Mouse (Mus musculus) brain, embryonic 14.5 days (tissue): Measurements from ENCODE around the gene Szrd1. TPM values are rescaled to one million over a fixed set of nuclear protein-coding genes. Genes with fewer than 3 reads are reported as not detected.
"Not testable (repeated sequence)": the region's sequence is repeated elsewhere in the genome, so short reads cannot be mapped to it uniquely, and the experiment has no call there.

Experiments
- DNase-seq: peaks from one replicate; pipeline ENCODE4 v3.0.0-alpha.2; 2011; ENCODE audit warnings: low read depth
- CTCF ChIP-seq: fragments of 200-500 bp; IDR thresholded peaks from 2 replicates; pipeline ENCODE4 v1.5.1; 2012; ENCODE audit warnings: inconsistent platforms, mild to moderate bottlenecking, moderate library complexity, borderline replicate concordance; ENCODE audit not compliant: insufficient read depth, insufficient read length; ENCODE audit errors: extremely low read depth
- POLR2A ChIP-seq: fragments of 200-500 bp; IDR thresholded peaks from 2 replicates; pipeline ENCODE4 v1.6.1; 2012; ENCODE audit warnings: mild to moderate bottlenecking, inconsistent platforms, borderline replicate concordance; ENCODE audit not compliant: poor library complexity, insufficient read depth, insufficient read length, severe bottlenecking; ENCODE audit errors: extremely low read depth
- polyA plus RNA-seq: library from polyadenylated mRNA; depleted of rRNA; stranded (reverse); fragments of >200 nt; gene quantifications from 2 replicates; pipeline ENCODE4 v1.2.3, GENCODE M21; 2012

Gene Szrd1
- polyA plus RNA-seq, 1 experiment = 46.0 TPM

DNA sequence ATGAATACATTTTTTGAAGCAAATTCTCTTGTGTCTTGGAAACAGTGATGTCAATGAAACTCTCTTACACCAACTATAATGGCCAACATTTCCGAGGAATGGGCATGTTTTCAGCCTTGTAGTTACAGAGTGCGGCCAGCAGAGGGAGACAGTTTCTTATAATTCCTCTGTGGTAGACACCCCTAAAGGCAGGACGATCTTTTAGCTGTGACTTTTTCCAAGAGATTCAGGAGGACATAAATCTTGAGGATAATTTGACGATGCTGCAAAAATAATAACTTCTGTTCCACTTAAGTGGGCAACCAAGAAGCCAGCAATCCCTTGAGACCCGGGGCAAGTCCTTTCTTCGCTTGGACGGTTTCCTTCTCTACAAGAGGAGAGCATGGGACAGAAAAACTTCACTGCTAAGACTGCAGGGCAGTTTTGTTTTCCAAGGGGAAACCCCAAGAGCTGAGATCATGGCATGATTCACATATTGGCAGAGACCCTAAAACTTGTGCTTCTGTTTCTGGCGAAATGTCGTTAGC, 2.8 kb upstream of the Szrd1 start:
- TF ChIP-seq CTCF (peak; percentile 81), POLR2A (no peak)
- peak; percentile 77 for DNase-seq

DNA sequence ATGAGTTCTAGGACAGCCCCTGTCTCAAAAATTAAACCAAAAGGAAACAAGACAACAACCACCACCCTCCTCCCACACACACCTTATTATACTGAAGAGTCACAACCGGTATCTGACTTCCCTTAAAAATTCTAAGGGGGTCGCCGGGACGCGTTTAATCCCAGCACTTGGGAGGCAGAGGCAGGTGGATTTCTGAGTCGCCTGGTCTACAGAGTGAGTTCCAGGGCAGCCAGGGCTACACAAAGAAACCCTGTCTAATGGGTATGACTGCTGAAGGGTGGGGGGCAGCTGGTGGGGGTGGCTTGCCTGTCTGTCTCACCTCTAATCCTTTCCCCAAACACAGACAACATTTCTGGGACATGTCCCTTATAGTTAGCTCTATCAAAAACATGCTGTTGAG, 1.4 kb upstream of the Szrd1 start:
- TF ChIP-seq POLR2A (no peak), CTCF (no peak)
- DNase-seq = no peak

DNA sequence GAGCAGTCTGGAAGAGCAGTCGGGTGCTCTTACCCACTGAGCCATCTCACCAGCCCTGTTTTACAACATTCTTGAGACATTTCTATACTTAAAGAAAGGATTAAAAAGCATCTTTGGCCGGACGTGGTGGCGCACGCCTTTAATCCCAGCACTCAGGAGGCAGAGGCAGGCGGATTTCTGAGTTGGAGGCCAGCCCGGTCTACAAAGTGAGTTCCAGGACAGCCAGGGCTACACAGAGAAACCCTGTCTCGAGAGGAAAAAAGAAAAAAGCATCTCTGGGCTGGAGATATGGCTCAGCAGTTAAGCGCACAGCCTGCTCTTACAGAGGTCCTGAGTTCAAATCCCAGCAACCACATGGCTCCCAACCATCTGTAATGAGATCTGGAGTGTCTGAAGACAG, 779 bp upstream of the Szrd1 start:
- not testable (repeated sequence) for DNase-seq

DNA sequence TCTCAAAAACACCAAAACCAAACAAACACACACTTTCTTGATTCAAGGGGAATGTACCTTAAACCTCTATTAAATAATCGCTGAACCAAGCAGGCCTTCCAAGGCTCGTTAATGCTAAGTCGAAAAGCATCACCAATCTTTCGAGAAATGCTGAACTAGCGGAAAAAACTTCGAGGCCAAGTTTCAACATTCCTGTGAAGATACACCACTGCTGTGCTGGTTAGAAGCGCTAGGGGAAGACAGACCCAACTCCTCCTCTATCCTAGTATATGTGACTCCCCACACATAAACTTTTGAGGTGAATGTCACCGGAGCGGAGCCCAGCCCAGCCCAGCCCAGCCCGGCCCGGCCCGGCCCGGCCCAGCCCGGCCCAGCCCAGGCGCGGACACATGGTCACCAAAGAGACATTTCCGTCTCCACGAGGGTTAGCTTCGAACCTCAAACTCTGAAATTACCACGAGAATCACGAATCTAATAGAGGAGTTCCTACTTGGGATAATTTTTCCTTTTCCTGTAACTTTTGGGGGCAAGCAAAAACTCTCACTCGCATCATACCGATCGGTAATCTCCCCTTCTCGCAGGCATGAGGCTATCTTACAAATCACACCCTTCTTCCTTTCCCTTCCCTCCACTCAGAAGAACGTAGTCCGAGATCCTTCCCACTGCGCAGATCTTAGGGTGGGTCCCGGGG, 1.0 kb downstream of the Szrd1 start:
- TF ChIP-seq POLR2A (no peak), CTCF (no peak)

DNA sequence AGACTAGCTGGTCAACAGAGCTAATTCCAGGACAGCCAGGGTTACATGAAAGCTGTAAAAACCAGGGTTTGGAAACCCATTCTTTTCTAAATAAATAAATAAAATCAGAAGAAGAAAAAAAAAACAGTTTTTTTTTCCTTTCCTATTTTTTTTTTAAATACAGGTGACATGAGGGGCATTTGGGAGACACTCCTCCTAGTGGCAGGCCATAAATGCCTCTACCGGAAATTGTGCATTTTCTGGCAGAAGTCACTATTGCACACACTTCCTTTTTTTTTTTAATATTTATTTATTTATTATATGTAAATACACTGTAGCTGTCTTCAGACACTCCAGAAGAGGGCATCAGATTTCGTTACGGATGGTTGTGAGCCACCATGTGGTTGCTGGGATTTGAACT, 1.8 kb downstream of the Szrd1 start:
- not testable (repeated sequence) for DNase-seq

More for the DNA sequence above, 1.0 kb downstream of the Szrd1 start:
- no peak for DNase-seq

DNA sequence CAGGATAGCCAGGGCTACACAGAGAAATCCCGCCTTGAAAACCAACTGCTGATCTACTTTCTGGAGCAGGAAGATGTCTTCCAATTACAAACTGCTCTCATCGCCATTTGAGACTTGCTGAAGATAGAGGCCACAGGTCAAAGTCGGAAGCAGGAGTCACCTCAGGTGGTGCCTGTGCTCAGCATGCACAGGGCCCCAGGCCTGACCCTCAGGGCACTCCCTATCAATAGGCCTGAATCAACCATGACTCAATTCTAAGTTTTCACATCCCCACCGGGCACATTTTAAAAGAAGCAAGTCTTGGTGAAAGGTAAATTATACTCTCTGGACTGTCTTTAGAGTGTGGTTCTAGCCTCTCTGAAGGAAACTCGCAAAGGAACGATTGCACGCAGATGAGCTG, 3.4 kb downstream of the Szrd1 start:
- DNase-seq = no peak
- TF ChIP-seq POLR2A (no peak), CTCF (no peak)

More for the DNA sequence above, 1.8 kb downstream of the Szrd1 start:
- TF ChIP-seq CTCF = peak; percentile 8; the same call in 1 of the 2 replicates

DNA sequence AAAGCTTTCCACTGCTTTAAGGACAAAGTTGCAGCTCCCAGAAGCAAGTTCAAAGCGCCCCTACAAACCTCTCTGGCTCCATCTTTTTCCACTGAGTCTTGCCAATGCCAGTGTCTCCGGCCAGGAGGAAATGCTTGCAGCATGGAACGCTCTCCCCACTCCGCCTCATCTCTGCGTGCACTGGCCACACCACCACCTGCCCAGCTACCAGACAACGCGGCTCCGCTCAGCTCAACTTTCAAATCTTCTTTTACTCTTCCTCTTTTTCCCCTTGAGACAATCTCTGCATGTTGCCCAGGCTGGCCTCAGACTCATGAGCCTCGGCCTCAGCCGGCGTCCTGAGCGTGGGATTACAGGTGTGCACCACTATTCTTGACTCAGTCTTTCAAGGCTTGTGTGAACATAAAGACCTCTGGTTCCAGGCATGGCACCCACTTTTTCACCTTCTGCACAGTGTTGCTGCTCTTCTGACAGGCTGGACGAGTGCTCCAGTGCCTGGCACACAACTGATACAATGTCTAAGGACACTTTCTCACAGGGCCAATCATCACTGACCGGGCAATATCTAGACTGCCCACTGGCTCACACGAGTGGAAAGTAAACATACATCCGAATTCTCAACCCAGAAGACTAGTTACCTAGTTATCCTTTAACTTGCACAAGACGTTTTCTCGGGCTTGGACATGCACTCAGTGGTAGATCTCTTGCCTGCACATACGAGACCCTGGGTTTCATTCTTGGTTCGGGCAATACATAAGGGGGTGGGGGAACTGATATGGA, 4.6 kb downstream of the Szrd1 start:
- no peak for DNase-seq
- TF ChIP-seq CTCF (no peak), POLR2A (no peak)

DNA sequence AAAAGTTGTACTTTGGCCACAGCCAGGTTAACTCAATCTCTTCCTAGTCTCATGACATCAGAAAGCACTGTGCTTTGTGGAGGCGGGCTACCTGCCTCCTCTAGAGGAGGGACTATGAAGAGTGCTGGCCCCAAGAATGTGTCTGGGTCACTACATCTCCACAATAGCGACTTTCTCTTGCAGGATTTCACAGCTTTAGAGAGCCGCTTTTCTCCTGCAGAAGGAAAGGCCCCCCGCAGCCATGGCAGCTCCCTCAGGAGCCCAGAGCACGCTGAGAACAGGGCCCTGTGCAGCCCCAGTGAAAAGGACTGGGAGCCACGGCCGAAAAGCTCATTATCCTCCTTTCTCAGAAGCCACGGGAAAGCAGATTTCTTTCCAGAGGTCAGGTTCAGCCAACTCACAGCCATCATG, 5.5 kb downstream of the Szrd1 start:
- peak; percentile 55 for DNase-seq
- no peak for TF ChIP-seq POLR2A
- no peak for TF ChIP-seq CTCF

DNA sequence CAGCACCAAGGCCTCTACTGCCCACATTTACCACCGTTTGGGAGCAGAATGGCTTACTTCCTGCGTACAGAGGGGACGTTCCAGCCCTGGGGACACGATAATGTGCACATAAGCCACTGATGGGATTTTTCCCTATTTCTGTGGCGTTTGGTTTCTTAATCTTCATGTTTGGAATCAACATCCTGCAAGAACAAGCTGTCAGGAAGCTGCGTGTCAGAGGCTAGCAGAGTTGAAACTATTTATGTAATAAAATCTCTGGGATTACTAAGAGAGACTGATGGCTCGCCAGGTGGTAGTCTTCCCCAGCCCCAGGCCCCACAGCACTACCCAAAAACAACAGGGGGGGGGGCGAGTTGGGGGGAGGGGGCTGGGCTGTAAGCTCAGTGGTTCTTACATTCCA, 6.3 kb downstream of the Szrd1 start:
- DNase-seq = no peak
- no peak for TF ChIP-seq CTCF
- no peak for TF ChIP-seq POLR2A

DNA sequence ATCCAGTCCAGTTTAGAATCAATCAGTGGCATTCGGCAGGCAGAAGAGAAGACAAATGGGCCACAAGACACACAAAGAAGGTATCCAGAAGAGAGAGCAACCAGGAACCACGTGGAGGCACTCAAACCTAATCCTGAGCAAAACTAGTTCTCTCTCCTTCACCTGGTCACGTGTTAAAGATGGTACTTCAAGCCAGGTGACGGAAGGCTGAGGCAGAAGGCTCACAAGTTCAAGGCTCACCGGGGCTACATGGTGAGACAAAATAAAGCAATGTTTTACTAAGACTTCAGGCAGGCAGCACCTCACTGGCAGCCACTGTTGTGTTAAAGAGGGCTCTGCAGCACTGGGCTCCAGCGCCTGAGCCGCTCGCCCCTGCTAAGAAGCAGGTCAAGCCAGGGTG, 7.4 kb downstream of the Szrd1 start:
- TF ChIP-seq POLR2A (no peak), CTCF (no peak)
- DNase-seq = no peak

DNA sequence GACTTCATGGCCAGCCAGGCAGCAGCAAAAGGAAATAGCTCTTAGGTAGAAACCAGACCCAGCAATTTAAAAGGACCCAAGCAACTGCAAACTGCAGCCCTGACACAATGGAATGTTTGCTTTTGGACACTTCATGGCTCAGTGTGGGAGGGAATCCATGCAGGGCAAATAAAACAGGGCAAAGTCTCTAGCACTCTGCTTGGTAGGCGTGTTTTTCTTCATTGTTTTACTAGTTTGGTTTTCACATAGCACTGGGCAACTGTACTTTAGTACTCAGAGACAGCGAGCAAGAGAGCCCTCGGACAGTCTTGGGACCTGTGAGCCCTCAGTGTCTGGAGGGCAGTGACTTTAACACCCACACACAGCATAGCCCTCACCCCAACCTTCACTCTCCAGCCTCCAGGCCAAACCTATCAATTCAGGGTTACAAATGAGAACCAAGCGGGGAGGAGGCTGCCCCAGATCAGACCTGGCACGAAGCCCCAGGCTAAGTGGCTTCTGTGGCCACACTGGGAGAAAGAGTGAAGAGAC, 8.0 kb downstream of the Szrd1 start:
- DNase-seq = no peak
- no peak for TF ChIP-seq CTCF
- TF ChIP-seq POLR2A = no peak

DNA sequence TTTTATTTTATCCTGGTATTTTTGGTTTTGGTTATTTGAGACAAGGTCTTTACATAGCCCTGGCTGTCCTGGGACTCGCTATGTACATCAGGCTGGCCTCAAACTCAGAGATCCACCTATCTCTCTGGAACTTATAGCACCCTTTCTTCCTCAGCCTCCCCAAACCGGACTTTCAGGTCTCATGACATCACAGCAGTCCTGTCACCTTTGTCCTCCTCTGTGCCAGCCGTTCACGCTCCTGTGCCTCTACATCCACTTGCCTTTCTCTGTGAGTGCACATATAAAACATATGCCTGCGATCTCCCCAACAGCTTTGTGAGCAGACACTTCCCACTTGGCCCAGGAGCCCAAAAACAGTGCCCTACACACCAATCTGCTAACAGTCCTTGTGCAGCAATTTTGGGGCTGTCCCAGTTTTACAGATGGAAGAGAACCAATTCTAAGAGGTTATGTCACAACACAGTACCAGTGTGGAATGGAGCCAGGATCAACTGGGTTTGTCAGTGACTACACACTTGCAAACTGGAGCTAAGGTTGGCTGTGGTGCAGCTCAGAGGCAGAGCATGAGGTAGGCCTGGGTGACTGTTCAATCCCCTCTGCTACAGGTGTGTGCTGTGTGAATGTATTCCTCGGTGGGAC, 8.8 kb downstream of the Szrd1 start:
- peak; percentile 58 for DNase-seq
- TF ChIP-seq POLR2A (no peak), CTCF (no peak)
